Mouse (Mus musculus): ENCODE measurements around the gene Sema4d. TPM values are rescaled to one million over a fixed set of nuclear protein-coding genes. Genes with fewer than 3 reads are reported as not detected.

Gene Sema4d
- total RNA-seq, 2 experiments from 2014 or later, result 65.8 to 71.3 TPM

GRCm38 (mm10) chr13:51778983-51779962 is 14.3 kb downstream of the Sema4d start:
- peak; percentile 48 to 55 for DNase-seq (ENCODE audit: low spot score in 2 of 2)

- peak; percentile 56 to 78 for DNase-seq (ENCODE audit: low spot score in 2 of 2)
Measured at GRCm38 (mm10) chr13:51778351-51778982, 15.1 kb downstream of the Sema4d start.

GRCm38 (mm10) chr13:51777738-51778274 is 15.7 kb downstream of the Sema4d start:
- DNase-seq (ENCODE audit: low spot score in 2 of 2), result peak in 1 of 2 experiments; percentile 49

- DNase-seq (ENCODE audit: low spot score in 2 of 2), result peak; percentile 51 to 71
Measured at GRCm38 (mm10) chr13:51777048-51777737, 16.4 kb downstream of the Sema4d start.

GRCm38 (mm10) chr13:51776160-51776737 is 17.3 kb downstream of the Sema4d start:
- no peak for DNase-seq (ENCODE audit: low spot score in 2 of 2)

- DNase-seq (ENCODE audit: low spot score in 2 of 2), result peak; percentile 50 to 66
Measured at GRCm38 (mm10) chr13:51771802-51772206, 21.7 kb downstream of the Sema4d start.

- no peak for DNase-seq (ENCODE audit: low spot score in 2 of 2)
Measured at GRCm38 (mm10) chr13:51770647-51771427, 22.7 kb downstream of the Sema4d start.

GRCm38 (mm10) chr13:51767991-51768761 is 25.4 kb downstream of the Sema4d start:
- no peak for DNase-seq (ENCODE audit: low spot score in 2 of 2)

- no peak for DNase-seq (ENCODE audit: low spot score in 2 of 2)
Measured at GRCm38 (mm10) chr13:51767513-51767912, 26.0 kb downstream of the Sema4d start.

- DNase-seq (ENCODE audit: low spot score in 2 of 2), result no peak
Measured at GRCm38 (mm10) chr13:51766756-51767155, 26.8 kb downstream of the Sema4d start.

- DNase-seq (ENCODE audit: low spot score in 2 of 2), result no peak
Measured at GRCm38 (mm10) chr13:51765369-51765768, 28.2 kb downstream of the Sema4d start.

- DNase-seq (ENCODE audit: low spot score in 2 of 2), result no peak
Measured at GRCm38 (mm10) chr13:51763019-51763698, 30.4 kb downstream of the Sema4d start.

GRCm38 (mm10) chr13:51761186-51761813 is 32.2 kb downstream of the Sema4d start:
- DNase-seq (ENCODE audit: low spot score in 2 of 2), result no peak

GRCm38 (mm10) chr13:51759256-51759987 is 34.1 kb downstream of the Sema4d start:
- DNase-seq (ENCODE audit: low spot score in 2 of 2), result no peak

- DNase-seq (ENCODE audit: low spot score in 2 of 2), result no peak
Measured at GRCm38 (mm10) chr13:51758428-51758827, 35.1 kb downstream of the Sema4d start.

- no peak for DNase-seq (ENCODE audit: low spot score in 2 of 2)
Measured at GRCm38 (mm10) chr13:51757099-51757498, 36.4 kb downstream of the Sema4d start.

- no peak for DNase-seq (ENCODE audit: low spot score in 2 of 2)
Measured at GRCm38 (mm10) chr13:51756563-51756962, 37.0 kb downstream of the Sema4d start.

GRCm38 (mm10) chr13:51756019-51756418 is 37.5 kb downstream of the Sema4d start:
- no peak for DNase-seq (ENCODE audit: low spot score in 2 of 2)
